Mouse (Mus musculus): ENCODE data around the gene Nkx2-3. TPM values are rescaled to one million over a fixed set of nuclear protein-coding genes. Genes with fewer than 3 reads are reported as not detected.

Nkx2-3 gene
- polyA plus RNA-seq, 1 experiment = not detected

GRCm38 (mm10) chr19:43584788-43585187 lies 27.3 kb upstream of the Nkx2-3 start:
- Histone ChIP-seq H3K4me3 (replicated peaks) (no peak overlapping the region), H3K27me3 (ENCODE audit: control insufficient read depth) (peaks cover 44% of the 10 kb centered on the region), H3K9me3 (ENCODE audit: control insufficient read depth, low read length) (no peaks in the 10 kb centered on the region), H3K4me1 (ENCODE audit: control insufficient read depth) (no peaks in the 10 kb centered on the region), H3K36me3 (ENCODE audit: control insufficient read depth) (no peaks in the 10 kb centered on the region)
- TF ChIP-seq GATA1 (IDR thresholded peaks at IDR 0.05; ENCODE audit: low read length) (no peak), TAL1 (IDR thresholded peaks at IDR 0.05; ENCODE audit: low read length) (no peak)

GRCm38 (mm10) chr19:43592026-43592425 lies 20.1 kb upstream of the Nkx2-3 start:
- Histone ChIP-seq H3K9me3 (ENCODE audit: control insufficient read depth, low read length) (no peaks in the 10 kb centered on the region), H3K36me3 (ENCODE audit: control insufficient read depth) (no peaks in the 10 kb centered on the region), H3K4me3 (replicated peaks) (no peak overlapping the region), H3K4me1 (ENCODE audit: control insufficient read depth) (no peaks in the 10 kb centered on the region), H3K27me3 (ENCODE audit: control insufficient read depth) (peaks cover 38% of the 10 kb centered on the region)
- TF ChIP-seq GATA1 (IDR thresholded peaks at IDR 0.05; ENCODE audit: low read length) = no peak
- no peak for TF ChIP-seq TAL1 (IDR thresholded peaks at IDR 0.05; ENCODE audit: low read length)

GRCm38 (mm10) chr19:43596981-43597380 lies 15.1 kb upstream of the Nkx2-3 start:
- H3K36me3 ChIP-seq (ENCODE audit: control insufficient read depth) = no peaks in the 10 kb centered on the region
- no peaks in the 10 kb centered on the region for H3K9me3 ChIP-seq (ENCODE audit: control insufficient read depth, low read length)
- H3K4me1 ChIP-seq (ENCODE audit: control insufficient read depth) = no peaks in the 10 kb centered on the region
- no peak overlapping the region for H3K4me3 ChIP-seq (replicated peaks)
- H3K27me3 ChIP-seq (ENCODE audit: control insufficient read depth) = peaks cover 87% of the 10 kb centered on the region
- no peak for TF ChIP-seq GATA1 (IDR thresholded peaks at IDR 0.05; ENCODE audit: low read length)
- no peak for TF ChIP-seq TAL1 (IDR thresholded peaks at IDR 0.05; ENCODE audit: low read length)

- H3K4me3 ChIP-seq (replicated peaks) = no peak overlapping the region
- H3K27me3 ChIP-seq (ENCODE audit: control insufficient read depth) = peaks cover 96% of the 10 kb centered on the region
- H3K9me3 ChIP-seq (ENCODE audit: control insufficient read depth, low read length) = no peaks in the 10 kb centered on the region
- TF ChIP-seq TAL1 (IDR thresholded peaks at IDR 0.05; ENCODE audit: low read length) (no peak), GATA1 (IDR thresholded peaks at IDR 0.05; ENCODE audit: low read length) (no peak)
- no peaks in the 10 kb centered on the region for H3K4me1 ChIP-seq (ENCODE audit: control insufficient read depth)
- no peaks in the 10 kb centered on the region for H3K36me3 ChIP-seq (ENCODE audit: control insufficient read depth)
Observed at GRCm38 (mm10) chr19:43598741-43599660, 13.1 kb upstream of the Nkx2-3 start.

- Histone ChIP-seq H3K9me3 (ENCODE audit: control insufficient read depth, low read length) (no peaks in the 10 kb centered on the region), H3K4me1 (ENCODE audit: control insufficient read depth) (no peaks in the 10 kb centered on the region), H3K36me3 (ENCODE audit: control insufficient read depth) (no peaks in the 10 kb centered on the region), H3K27me3 (ENCODE audit: control insufficient read depth) (peaks cover 100% of the 10 kb centered on the region), H3K4me3 (replicated peaks) (no peak overlapping the region)
- no peak for TF ChIP-seq GATA1 (IDR thresholded peaks at IDR 0.05; ENCODE audit: low read length)
Observed at GRCm38 (mm10) chr19:43599776-43600544, 12.2 kb upstream of the Nkx2-3 start.

GRCm38 (mm10) chr19:43600545-43601331 lies 11.4 kb upstream of the Nkx2-3 start:
- H3K4me1 ChIP-seq (ENCODE audit: control insufficient read depth) = no peaks in the 10 kb centered on the region
- no peaks in the 10 kb centered on the region for H3K9me3 ChIP-seq (ENCODE audit: control insufficient read depth, low read length)
- peaks cover 100% of the 10 kb centered on the region for H3K27me3 ChIP-seq (ENCODE audit: control insufficient read depth)
- TF ChIP-seq GATA1 (IDR thresholded peaks at IDR 0.05; ENCODE audit: low read length) (no peak), TAL1 (IDR thresholded peaks at IDR 0.05; ENCODE audit: low read length) (no peak)
- no peak overlapping the region for H3K4me3 ChIP-seq (replicated peaks)
- H3K36me3 ChIP-seq (ENCODE audit: control insufficient read depth) = no peaks in the 10 kb centered on the region

- H3K4me1 ChIP-seq (ENCODE audit: control insufficient read depth) = no peaks in the 10 kb centered on the region
- H3K36me3 ChIP-seq (ENCODE audit: control insufficient read depth) = no peaks in the 10 kb centered on the region
- H3K27me3 ChIP-seq (ENCODE audit: control insufficient read depth) = peaks cover 100% of the 10 kb centered on the region
- TF ChIP-seq GATA1 (IDR thresholded peaks at IDR 0.05; ENCODE audit: low read length) (no peak), TAL1 (IDR thresholded peaks at IDR 0.05; ENCODE audit: low read length) (no peak)
- no peak overlapping the region for H3K4me3 ChIP-seq (replicated peaks)
- H3K9me3 ChIP-seq (ENCODE audit: control insufficient read depth, low read length) = no peaks in the 10 kb centered on the region
Observed at GRCm38 (mm10) chr19:43601440-43601839, 10.7 kb upstream of the Nkx2-3 start.

- Histone ChIP-seq H3K4me3 (replicated peaks) (no peak overlapping the region), H3K36me3 (ENCODE audit: control insufficient read depth) (no peaks in the 10 kb centered on the region), H3K9me3 (ENCODE audit: control insufficient read depth, low read length) (no peaks in the 10 kb centered on the region), H3K27me3 (ENCODE audit: control insufficient read depth) (peaks cover 100% of the 10 kb centered on the region), H3K4me1 (ENCODE audit: control insufficient read depth) (no peaks in the 10 kb centered on the region)
- TF ChIP-seq GATA1 (IDR thresholded peaks at IDR 0.05; ENCODE audit: low read length) (no peak), TAL1 (IDR thresholded peaks at IDR 0.05; ENCODE audit: low read length) (no peak)
Observed at GRCm38 (mm10) chr19:43601996-43602590, 10.0 kb upstream of the Nkx2-3 start.

All from erythroblast, embryonic 14.5 days (primary cell).